Mouse (Mus musculus) frontal cortex, adult 2 months (tissue): ENCODE results near the gene Atf1. TPM values are rescaled to one million over a fixed set of nuclear protein-coding genes. Genes with fewer than 3 reads are reported as not detected.

ENCODE experiments used
- DNase-seq, 2 experiments: peaks; one replicate each; pipeline ENCODE4 v3.0.0; 2022; ENCODE audit warnings: low spot score in 1 of 2; ENCODE audit errors: extremely low spot score in 1 of 2
- polyA plus RNA-seq: library from polyadenylated mRNA; depleted of rRNA; stranded (reverse); fragments of >200 nt; gene quantifications from 2 replicates; pipeline ENCODE4 v1.2.3, GENCODE M21; 2012; rRNA removed

Gene Atf1
- 16.2 and 17.8 TPM in 2 replicates for polyA plus RNA-seq

DNA sequence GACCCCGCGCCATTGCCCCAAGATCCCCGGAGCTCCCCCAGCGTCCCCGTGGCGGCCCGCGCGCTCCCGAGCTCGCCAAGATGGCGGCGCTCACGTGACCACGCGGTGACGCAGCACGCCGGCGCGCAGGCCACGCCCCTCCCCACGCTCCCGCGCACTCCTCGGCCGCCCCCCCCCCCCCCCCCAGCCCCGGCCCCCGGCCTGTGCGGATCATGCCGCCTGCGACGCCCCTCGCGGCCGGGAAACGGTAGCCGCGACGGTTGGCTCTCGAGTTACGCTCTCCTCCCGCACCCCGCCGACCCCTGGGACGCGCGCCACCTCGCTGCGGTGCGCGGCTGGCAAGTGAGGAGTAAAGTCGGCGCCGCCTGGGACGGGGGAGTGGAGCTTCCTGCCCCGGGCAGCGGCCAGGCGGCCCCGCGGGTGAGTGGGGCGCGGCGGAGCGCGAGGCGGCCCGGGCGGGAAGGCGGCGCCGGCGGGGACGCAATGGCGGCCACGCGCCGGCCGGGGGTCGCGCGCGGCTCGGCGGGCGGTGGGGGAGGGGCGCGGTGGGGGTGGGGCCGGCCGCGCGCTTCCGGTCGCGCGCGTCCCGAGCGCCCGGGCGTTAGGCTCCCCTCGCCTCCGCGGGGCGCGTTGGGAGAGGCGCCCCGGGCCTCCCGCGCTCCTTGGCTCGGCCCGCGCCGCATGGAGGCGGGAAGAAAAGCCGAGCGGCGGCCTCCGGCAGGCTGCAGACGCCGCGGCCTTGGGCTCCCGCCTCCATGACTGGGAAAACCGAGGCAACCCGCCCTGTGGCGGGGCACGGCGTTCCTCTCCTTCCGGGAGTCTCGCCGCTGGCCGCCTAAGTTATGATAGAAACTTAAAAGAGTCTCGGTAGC lies at the start of gene Atf1:
Gene Atf1 (plus strand): TSS at position 157 of the 872 bp plus-strand sequence.
- DNase-seq, result peak; percentile 38 to 90

- DNase-seq, result no peak
These were observed 49.1 kb upstream of the Atf1 start for GRCm38 (mm10) chr15:100178487-100178886.

DNA sequence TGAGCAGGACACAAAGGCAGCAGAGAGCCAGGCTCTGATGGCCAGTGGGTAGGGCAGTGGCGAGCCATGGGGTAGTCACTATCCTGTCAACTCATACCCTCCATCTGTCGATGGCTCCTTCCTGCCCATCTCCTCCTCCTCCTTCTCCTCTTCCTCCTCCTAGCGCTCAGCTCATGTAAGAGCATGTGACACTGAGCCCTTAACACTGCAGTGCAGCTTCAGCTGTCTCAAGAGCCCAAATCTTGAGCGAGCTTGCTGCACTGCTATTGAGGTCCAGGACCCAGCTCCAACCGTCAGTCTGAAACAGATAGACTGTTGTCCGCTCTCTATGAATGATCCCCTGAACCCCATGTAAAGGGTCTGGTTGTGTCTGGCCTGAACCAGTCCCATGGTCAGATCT lies 47.9 kb upstream of the Atf1 start:
- no peak for DNase-seq

- DNase-seq, result no peak
These were observed 47.4 kb upstream of the Atf1 start for GRCm38 (mm10) chr15:100180221-100180620.

DNA sequence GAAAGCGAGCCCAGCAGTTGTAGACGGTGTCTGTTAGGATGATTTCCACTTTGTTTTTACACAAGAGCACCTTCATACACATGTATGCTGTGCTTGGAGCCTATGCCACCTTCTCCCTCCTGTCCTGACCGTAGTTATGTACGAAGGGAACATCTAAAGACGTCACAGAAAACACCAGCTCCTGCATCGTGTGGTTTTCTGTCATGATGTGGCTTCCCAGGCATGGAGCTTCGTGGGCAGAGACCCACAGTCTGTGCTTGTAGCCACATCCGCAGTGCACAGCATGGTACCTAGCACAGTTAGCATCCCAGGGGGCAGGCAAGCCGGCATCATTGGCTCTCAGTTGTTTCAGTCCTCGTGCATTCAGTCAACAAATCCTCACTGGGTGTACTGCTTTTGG lies 45.8 kb upstream of the Atf1 start:
- no peak for DNase-seq

DNA sequence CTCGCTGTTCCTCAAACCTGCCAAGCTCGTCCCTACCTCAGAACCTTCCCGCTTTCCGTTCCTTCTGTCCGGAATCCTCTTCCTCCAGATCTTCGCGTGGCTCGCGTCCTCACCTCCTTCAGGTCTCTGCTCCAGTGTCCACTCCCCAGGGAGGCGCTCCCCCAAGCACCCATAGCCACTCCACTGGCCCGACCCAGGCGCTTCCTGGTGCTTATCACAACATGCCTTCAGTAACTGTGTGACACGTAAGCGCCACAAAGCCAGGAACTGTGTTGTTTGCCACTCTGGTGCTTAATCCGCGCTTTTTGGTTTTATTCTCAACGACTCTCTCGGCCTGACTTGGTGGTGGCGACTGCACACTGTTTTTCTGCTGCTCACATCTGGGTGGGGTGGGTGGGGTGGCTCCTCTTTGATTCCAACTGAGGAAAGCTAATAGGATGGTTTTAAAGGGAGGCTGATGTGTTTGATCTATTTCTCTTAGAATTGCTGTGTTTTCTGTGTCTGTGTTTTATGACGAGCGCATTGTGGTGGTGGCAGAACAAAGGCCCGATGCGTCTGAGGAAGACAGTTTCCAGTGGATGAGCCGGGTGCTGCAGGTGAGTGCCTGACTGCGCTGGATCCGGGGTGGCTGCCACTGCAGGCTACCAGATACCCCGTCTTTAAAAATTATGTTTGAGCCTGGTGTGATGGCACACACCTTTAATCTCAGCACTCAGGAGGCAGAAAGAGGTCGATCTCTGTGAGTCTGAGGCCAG lies 44.9 kb upstream of the Atf1 start:
- DNase-seq, result no peak

DNA sequence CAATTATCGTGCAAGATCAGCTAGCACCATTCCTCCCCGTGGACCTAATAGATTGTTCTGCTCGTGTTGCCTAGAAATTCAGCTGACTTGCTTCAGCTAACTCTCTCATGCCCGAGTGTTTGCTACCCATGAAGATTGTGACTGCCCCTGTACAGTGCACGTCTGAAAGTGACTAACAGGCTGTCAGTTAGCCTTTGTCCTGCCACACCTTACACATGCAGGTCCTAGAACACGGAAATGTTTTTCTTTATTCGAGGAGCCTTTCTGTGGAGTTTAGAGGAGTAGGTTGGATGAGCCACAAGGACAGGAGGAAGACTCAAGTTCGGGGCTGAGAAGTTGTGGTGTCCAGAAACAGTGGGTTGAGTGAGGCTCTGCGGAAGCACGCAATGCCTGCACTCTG lies 44.1 kb upstream of the Atf1 start:
- no peak for DNase-seq

- no peak for DNase-seq
These were observed 42.7 kb upstream of the Atf1 start for GRCm38 (mm10) chr15:100184821-100185496.

GRCm38 (mm10) chr15:100186234-100186633 lies 41.4 kb upstream of the Atf1 start:
- no peak for DNase-seq

DNA sequence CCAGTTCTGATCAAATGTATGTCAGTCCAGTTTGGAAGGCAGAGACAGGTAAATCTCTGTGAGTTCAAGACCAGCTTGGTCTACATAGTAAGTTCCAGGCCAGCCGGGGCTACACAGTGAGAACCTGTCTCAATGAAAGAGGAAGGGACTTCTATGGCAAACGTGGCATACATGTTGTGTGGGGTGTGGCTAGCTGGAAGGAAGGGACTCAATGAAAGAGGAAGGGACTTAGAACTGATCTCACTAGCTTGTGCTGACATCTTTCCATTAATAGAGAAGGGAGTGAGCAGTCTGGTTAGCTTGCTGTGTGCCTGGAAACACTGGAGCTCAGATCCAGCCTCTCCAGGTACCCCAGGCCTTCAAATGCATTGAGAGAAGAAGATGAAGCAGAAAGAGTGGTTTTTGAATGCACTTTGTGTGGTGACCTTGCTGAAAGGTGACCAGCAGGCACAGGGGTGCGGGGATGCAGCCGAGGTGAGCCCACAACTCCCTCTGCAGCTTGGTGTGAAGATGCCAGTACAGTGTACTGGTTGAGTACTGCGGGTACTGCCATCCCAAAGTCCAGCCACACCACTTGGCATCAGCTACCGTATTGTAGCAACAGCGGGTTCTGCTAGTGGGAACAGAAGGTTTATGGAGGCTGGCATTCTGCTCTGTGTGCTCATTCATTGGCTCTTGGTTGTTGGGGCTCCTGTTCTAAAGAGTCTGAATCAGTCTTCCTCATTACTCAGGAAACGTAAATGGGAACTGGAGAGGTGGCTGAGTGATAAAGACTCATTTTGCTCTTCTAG lies 40.5 kb upstream of the Atf1 start:
- DNase-seq, result no peak

GRCm38 (mm10) chr15:100188542-100188941 lies 39.1 kb upstream of the Atf1 start:
- DNase-seq, result no peak

DNA sequence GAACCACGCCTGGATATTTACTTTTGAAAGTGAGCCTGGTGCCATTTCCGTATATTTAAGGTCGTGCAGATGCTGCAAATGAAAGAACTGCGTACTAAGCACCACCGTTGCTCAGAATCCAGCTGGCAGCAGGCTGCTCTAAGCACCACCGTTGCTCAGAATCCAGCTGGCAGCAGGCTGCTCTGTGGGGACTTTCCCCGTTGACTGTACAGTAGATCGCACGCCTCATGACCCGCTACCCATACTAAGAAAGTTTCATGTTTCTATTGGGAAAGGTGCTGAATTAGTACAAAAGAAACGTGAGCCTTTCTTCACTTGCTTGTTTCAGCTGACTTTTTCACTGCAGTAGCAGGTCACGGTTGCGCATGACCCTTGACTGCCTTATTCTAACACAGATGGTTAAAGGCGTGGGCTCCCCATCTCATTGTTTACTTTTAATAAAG lies 38.6 kb upstream of the Atf1 start:
- DNase-seq, result no peak

- DNase-seq, result no peak
These were observed 37.5 kb upstream of the Atf1 start for GRCm38 (mm10) chr15:100190083-100190482.

DNA sequence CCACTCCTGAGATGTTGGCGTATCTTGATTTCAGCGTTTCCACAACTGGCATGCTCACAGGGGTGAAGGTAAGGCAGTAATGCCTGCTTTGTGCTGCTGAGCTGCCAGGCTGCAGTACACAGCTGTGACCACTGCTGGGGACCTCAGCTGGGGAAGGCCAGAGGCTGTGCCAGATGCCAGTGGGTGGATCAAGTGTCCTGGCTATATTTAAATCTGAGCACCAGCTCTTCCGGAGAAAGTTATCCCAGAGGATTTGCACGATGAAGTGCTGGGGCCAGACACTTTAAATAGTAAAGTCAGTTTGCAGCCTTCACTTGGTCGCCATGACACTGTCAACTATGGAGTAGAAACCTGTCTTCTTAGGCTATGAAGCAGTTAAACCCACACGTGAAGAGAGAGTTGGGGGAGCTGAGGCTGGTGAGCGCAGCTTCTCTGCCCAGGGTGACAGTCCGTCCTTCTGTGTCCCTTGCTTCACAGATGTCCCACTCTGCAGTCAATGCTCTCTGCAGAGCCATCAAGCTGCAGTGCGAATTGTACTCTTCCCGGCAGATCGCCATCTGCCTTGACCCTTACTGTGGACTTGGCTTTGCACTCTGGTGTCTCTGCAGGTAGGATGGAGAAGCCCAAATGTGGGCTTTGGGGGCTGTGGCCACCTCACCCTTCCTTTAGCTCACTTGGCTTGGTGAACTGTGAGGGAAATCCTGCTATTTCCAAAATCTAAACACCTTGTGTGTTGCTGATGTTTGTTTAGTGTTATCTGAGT lies 28.5 kb upstream of the Atf1 start:
- peak in 1 of 2 experiments; percentile 39 for DNase-seq

DNA sequence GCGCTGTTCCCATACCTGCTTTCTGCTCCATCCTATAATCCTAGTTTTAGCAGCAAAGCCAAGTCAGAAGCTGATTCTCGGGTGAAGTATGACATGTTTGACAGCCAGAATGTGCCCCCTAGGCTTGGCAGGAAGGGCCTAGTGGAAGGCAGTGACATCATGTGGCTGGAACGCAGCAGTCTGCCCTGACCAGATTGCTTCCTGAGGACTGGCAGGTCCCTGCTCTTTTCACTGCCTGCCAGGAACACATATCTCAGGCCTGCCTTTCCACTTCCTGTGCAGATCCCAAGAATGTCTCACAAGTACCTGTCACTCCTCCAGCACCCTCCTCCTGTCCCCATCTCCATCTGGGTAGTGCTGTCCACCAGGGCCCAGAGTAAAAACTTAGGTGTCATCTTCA lies 27.8 kb upstream of the Atf1 start:
- no peak for DNase-seq

DNA sequence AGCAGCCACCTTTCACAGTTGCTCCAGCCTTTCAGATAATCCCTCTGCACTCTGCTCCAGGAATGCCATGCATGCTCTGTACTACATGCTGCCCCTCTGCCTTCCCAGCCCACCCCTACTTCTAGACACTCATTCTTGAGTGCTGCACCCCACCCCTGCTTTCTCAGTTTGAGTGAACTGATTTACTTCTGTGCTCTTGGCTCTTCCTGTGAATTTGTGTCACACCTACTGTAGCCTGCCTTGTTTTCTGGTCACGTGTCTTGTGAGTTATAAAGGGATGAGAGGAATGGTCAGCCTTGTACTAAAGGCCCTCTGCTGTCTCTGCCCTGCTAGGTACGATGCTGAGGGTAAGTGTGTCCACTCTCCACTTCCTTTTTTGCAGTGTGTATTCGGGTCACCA lies 25.8 kb upstream of the Atf1 start:
- peak in 1 of 2 experiments; percentile 39 for DNase-seq

- DNase-seq, result peak in 1 of 2 experiments; percentile 52
These were observed 25.1 kb upstream of the Atf1 start for GRCm38 (mm10) chr15:100202431-100203015.

- DNase-seq, result no peak
These were observed 23.0 kb upstream of the Atf1 start for GRCm38 (mm10) chr15:100204574-100204973.

GRCm38 (mm10) chr15:100210013-100210412 lies 17.6 kb upstream of the Atf1 start:
- DNase-seq, result no peak
